Mouse (Mus musculus) liver, adult 2 months (tissue): ENCODE results near the gene Hspb9.

Experiments used
- CTCF ChIP-seq: fragments of 200-500 bp; IDR thresholded peaks from 2 replicates; pipeline ENCODE4 v1.5.1; 2011; ENCODE audit warnings: low read depth, low read length, control low read depth
- POLR2A ChIP-seq: fragments of 200-500 bp; IDR thresholded peaks from 2 replicates; pipeline ENCODE4 v1.6.1; 2011; ENCODE audit warnings: low read length, control low read depth; ENCODE audit not compliant: insufficient read depth; ENCODE audit errors: extremely low read depth

- TF ChIP-seq CTCF (no peak), POLR2A (no peak)
Measured at GRCm38 (mm10) chr11:100722493-100723028, 8.9 kb downstream of the Hspb9 start.
